Mouse (Mus musculus) testis, adult 2 months (tissue): ENCODE measurements around the gene Syn3.

Experiments used
- CTCF ChIP-seq: fragments of 200-500 bp; IDR thresholded peaks from 2 replicates; pipeline ENCODE4 v1.5.1; 2012; ENCODE audit warnings: low read depth, mild to moderate bottlenecking, inconsistent platforms, low read length, moderate library complexity; ENCODE audit not compliant: control insufficient read depth, insufficient read depth, insufficient replicate concordance
- POLR2A ChIP-seq: fragments of 200-500 bp; IDR thresholded peaks from 2 replicates; pipeline ENCODE4 v1.6.1; 2012; ENCODE audit warnings: low read depth, mild to moderate bottlenecking, inconsistent platforms, low read length, moderate library complexity; ENCODE audit not compliant: control insufficient read depth

- no peak for TF ChIP-seq CTCF
- no peak for TF ChIP-seq POLR2A
Measured at GRCm38 (mm10) chr10:86057712-86058111, 441.0 kb downstream of the Syn3 start.
